Mouse (Mus musculus) hindlimb bud, embryonic 11.5 days (tissue): ENCODE data around the gene Scyl1.
"Not testable (repeated sequence)": the region's sequence is repeated elsewhere in the genome, so short reads cannot be mapped to it uniquely, and the experiment has no call there.

Experiments used
- DNase-seq: peaks from one replicate; pipeline ENCODE4 v3.0.0-alpha.2; 2012; ENCODE audit warnings: low read depth, low spot score; ENCODE audit errors: extremely low spot score

Scyl1 gene

GRCm38 (mm10) chr19:5803041-5803880 is 32.0 kb upstream of the Scyl1 start:
- no peak for DNase-seq

- no peak for DNase-seq
Observed at GRCm38 (mm10) chr19:5802787-5803040, 31.5 kb upstream of the Scyl1 start.

GRCm38 (mm10) chr19:5802011-5802786 is 31.0 kb upstream of the Scyl1 start:
- DNase-seq: no peak

- no peak for DNase-seq
Observed at GRCm38 (mm10) chr19:5801432-5801964, 30.3 kb upstream of the Scyl1 start.

- no peak for DNase-seq
Observed at GRCm38 (mm10) chr19:5800632-5801431, 29.6 kb upstream of the Scyl1 start.

- no peak for DNase-seq
Observed at GRCm38 (mm10) chr19:5800350-5800631, 29.1 kb upstream of the Scyl1 start.

GRCm38 (mm10) chr19:5799566-5800349 is 28.5 kb upstream of the Scyl1 start:
- DNase-seq: no peak

- DNase-seq: no peak
Observed at GRCm38 (mm10) chr19:5798700-5799479, 27.7 kb upstream of the Scyl1 start.

- no peak for DNase-seq
Observed at GRCm38 (mm10) chr19:5797381-5798111, 26.3 kb upstream of the Scyl1 start.

- no peak for DNase-seq
Observed at GRCm38 (mm10) chr19:5796573-5797111, 25.4 kb upstream of the Scyl1 start.

GRCm38 (mm10) chr19:5795668-5796572 is 24.7 kb upstream of the Scyl1 start:
- DNase-seq: no peak

GRCm38 (mm10) chr19:5794771-5795576 is 23.8 kb upstream of the Scyl1 start:
- no peak for DNase-seq

- DNase-seq: not testable (repeated sequence)
Observed at GRCm38 (mm10) chr19:5793917-5794770, 22.9 kb upstream of the Scyl1 start.

- no peak for DNase-seq
Observed at GRCm38 (mm10) chr19:5793116-5793515, 21.9 kb upstream of the Scyl1 start.

- no peak for DNase-seq
Observed at GRCm38 (mm10) chr19:5791329-5791728, 20.1 kb upstream of the Scyl1 start.

- no peak for DNase-seq
Observed at GRCm38 (mm10) chr19:5789066-5789465, 17.8 kb upstream of the Scyl1 start.
